Mouse (Mus musculus) lung, embryonic 15.5 days (tissue): Measurements from ENCODE around the gene Trim23. TPM values are rescaled to one million over a fixed set of nuclear protein-coding genes. Genes with fewer than 3 reads are reported as not detected.

Experiments
- ATAC-seq: fragments of 200-750 bp; cut with Nextera tagmentation; 2 replicates; pipeline ENCODE4 v1.8.0; 2017; ENCODE audit warnings: moderate number of reproducible peaks, borderline replicate concordance; ENCODE audit not compliant: low FRiP score, low TSS enrichment; ENCODE audit errors: extremely low read depth
- H3K27ac ChIP-seq: fragments of 300-500 bp; sonication (generic); 2 replicates; pipeline ENCODE4 v1.5.1; 2015; ENCODE audit warnings: moderate library complexity, mild to moderate bottlenecking, inconsistent platforms
- H3K27me3 ChIP-seq: fragments of 300-500 bp; sonication (generic); 2 replicates; pipeline ENCODE4 v1.6.1; 2015; ENCODE audit warnings: inconsistent platforms
- H3K36me3 ChIP-seq: fragments of 300-500 bp; sonication (generic); 2 replicates; pipeline ENCODE4 v1.6.1; 2015; ENCODE audit warnings: inconsistent platforms
- H3K4me1 ChIP-seq: fragments of 300-500 bp; sonication (generic); 2 replicates; pipeline ENCODE4 v1.6.1; 2015; ENCODE audit warnings: inconsistent platforms
- H3K4me2 ChIP-seq: fragments of 300-500 bp; sonication (generic); 2 replicates; pipeline ENCODE4 v1.6.1; 2015; ENCODE audit warnings: inconsistent platforms, mild to moderate bottlenecking, moderate library complexity
- H3K4me3 ChIP-seq: fragments of 300-500 bp; sonication (generic); 2 replicates; pipeline ENCODE4 v1.5.1; 2015; ENCODE audit warnings: mild to moderate bottlenecking, inconsistent platforms
- H3K9ac ChIP-seq: fragments of 300-500 bp; sonication (generic); 2 replicates; pipeline ENCODE4 v1.6.1; 2015; ENCODE audit warnings: inconsistent platforms
- H3K9me3 ChIP-seq: fragments of 300-500 bp; sonication (generic); 2 replicates; pipeline ENCODE4 v1.6.1; 2016; ENCODE audit warnings: inconsistent platforms
- WGBS: fragments of 180-500 bp; shearing (Covaris S2); methylation state at CpG from one replicate; pipeline ENCODE4 v1.1.7; 2015; 5-methylcytosine and 5-hydroxymethylcytosine counted together
- polyA plus RNA-seq: library from polyadenylated mRNA; unstranded; fragments of >200 nt; fragmentation: Nextera tagmentation; extraction: Ambion mirVana; gene quantifications from 2 replicates; pipeline ENCODE4 v1.2.1, GENCODE M21; 2015

The Trim23 gene
- polyA plus RNA-seq: 17.4 and 20.1 TPM in 2 replicates

DNA sequence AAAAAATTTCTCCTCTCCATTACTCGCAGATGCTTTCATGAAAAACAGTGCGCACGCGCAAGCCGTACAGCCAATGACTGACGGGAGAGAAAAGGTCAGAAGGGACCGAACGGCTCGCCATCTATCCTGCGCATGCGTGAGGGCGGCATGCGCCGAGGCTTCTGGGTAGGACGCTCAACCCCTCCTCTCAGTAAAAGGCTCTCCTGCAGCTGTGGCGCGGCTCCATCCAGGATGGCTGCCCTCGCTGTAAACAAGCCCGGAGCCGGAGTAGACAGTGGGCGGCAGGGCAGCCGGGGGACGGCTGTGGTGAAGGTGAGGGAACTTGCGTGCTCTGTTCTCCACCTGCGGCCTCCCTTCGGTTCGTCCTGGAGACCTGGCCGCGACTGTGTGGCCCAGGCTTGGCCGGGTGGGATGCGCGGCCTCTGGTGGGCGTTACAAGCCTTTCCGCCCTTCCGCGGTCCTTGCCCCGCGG lies at the start of gene Trim23:
TSS of gene Trim23 (plus strand) at position 148 of the 472 bp plus-strand sequence.
- ATAC-seq: peak; percentile 99
- Histone ChIP-seq H3K4me3 (peak within 1 kb of the TSS; percentile 98), H3K27ac (peak within 1 kb of the TSS; percentile 82), H3K4me1 (peaks cover 11% of the 10 kb centered on the region), H3K4me2 (peak within 1 kb of the TSS; percentile 71), H3K9me3 (no peaks in the 10 kb centered on the region), H3K27me3 (no peaks in the 10 kb centered on the region), H3K36me3 (peaks cover 10% of the 10 kb centered on the region), H3K9ac (peak within 1 kb of the TSS; percentile 93)
- 0% methylated on average over 38 of the region's 38 CpGs for WGBS

DNA sequence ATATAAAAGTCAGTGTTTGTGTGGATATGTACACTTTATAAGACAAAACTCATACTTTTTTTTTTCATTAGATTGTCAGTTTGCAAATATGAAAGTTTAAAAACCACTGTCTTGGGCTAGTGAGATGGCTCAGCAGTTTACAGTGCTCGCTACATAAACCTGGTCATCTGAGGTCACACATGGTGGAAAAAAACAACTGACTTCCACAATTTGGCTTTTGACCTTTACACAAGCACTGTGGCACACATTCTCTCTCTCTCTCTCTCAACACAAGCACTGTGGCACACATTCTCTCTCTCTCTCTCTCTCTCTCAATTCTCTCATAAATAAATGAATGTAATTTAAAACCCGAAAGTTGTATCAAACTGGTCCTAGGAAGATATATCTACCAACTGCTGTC lies 46.0 kb upstream of the Trim23 start:
- Histone ChIP-seq H3K27ac (no peak overlapping the region), H3K27me3 (no peaks in the 10 kb centered on the region), H3K9me3 (no peaks in the 10 kb centered on the region), H3K4me3 (no peak overlapping the region), H3K36me3 (no peaks in the 10 kb centered on the region), H3K4me2 (no peak overlapping the region), H3K4me1 (no peaks in the 10 kb centered on the region), H3K9ac (no peak overlapping the region)
- 85% methylated on average over 2 of the region's 2 CpGs for WGBS
- no peak for ATAC-seq

DNA sequence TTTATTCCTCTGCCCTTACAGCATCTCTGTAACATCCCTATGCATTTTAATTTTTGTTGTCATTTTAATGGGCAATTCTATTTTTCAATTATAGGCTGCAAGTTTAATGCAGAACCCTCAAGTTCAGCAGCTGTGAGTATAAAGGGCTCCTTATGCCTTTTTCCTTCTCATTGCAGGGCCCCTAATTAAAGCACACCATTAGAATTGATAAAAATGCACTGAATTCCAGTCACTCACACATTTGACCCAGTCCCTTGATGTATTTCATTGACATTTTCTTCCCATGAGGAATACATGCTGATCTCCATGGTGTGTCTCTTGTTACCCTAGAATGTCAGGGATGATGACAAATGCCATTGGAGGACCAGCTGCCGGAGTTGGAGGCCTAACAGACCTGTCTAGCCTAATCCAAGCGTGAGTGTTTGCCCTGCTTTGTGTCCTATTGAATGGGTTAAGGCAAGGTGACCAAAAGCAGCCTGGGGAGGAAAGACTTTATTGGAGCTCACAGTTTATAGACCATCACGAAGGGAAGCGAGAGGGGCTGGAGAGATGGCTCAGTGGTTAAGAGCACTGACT lies 44.0 kb upstream of the Trim23 start:
- Histone ChIP-seq H3K27ac (no peak overlapping the region), H3K4me3 (no peak overlapping the region), H3K36me3 (no peaks in the 10 kb centered on the region), H3K4me1 (no peaks in the 10 kb centered on the region), H3K9me3 (no peaks in the 10 kb centered on the region), H3K9ac (no peak overlapping the region), H3K4me2 (no peak overlapping the region), H3K27me3 (no peaks in the 10 kb centered on the region)
- 80% methylated on average over 4 of the region's 4 CpGs for WGBS
- ATAC-seq: no peak

DNA sequence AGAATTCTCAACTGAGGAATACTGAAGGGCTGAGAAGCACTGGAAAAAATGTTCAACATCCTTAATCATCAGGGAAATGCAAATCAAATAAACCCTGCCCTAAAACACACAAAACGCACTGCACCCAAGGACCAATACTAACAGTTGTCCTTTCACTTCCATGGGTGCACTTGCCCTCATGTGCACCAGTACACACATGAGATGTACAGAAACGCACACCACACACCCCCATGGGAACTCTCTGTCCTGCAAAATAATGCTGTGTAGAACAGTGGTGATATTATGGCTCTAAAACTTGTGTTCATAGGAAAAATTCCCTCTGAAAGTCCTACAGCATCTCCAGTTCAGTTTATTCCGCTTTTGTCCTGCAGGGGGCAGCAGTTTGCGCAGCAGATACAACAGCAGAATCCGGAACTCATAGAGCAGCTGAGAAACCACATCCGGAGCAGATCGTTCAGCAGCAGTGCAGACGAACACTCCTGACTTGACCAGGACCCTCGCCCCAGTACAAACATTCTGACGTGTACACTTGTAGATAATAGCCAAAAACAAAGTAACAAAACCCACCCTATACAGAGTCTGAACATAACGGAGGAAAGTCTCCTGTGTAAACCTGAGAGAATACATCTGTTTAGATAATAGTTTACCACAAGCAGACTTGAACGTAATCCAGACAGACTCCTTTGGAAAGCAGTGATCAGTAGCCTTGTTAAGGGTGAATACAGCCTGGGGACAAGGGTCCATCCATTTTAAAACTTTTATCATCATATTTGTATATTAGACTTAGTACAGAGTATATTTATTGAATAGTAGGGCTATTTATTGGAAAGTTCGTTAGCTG lies 39.0 kb upstream of the Trim23 start:
- Histone ChIP-seq H3K4me3 (no peak overlapping the region), H3K27me3 (no peaks in the 10 kb centered on the region), H3K9ac (no peak overlapping the region), H3K36me3 (peaks cover 33% of the 10 kb centered on the region), H3K9me3 (no peaks in the 10 kb centered on the region), H3K4me2 (peak overlapping the region; percentile 23; the same call in 1 of the 2 replicates), H3K4me1 (no peaks in the 10 kb centered on the region), H3K27ac (no peak overlapping the region)
- 33% methylated on average over 13 of the region's 13 CpGs for WGBS
- ATAC-seq: no peak

DNA sequence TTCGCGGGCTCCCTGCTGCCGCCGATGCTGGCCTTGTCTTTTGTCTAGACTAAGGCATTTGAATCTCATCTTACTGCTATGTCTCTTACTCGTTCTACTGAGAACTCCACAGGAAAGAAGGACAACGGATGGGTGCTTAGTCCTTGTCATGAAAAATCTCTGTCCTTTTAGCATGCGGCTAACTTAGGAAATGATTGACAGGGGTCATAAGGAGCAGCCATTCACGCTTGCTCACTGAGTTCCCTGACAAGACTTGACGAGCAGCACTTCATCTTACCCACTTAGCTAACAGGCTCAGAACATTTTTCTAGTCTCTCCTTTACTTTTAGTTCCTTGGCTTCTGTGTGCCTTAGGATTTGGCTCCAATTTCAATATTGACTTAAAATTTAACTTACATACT lies 33.7 kb upstream of the Trim23 start:
- H3K4me1 ChIP-seq: no peaks in the 10 kb centered on the region
- H3K27ac ChIP-seq: no peak overlapping the region
- H3K9me3 ChIP-seq: no peaks in the 10 kb centered on the region
- ATAC-seq: no peak
- H3K9ac ChIP-seq: no peak overlapping the region
- no peaks in the 10 kb centered on the region for H3K27me3 ChIP-seq
- no peak overlapping the region for H3K4me3 ChIP-seq
- H3K4me2 ChIP-seq: no peak overlapping the region
- WGBS: 74% methylated on average over 9 of the region's 9 CpGs
- H3K36me3 ChIP-seq: peaks cover 75% of the 10 kb centered on the region

DNA sequence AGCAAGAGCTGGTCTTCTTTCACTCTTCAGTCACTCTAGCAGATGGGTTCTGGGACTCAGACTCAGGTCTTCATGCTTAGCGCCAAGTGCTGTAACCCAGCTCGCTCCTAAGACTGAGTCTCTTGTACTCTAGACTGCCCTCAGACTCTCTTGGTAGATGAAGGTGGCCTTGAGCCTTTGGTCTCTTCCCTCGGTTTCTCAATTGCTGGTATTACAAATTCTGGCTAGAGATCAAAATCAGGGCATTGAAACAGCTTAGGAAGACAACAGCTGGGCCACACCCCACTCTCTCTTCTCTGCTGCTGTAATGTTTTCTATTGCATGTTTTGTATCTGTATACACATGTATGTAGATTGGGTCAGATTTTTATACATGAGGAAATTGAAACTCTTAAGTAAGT lies 33.0 kb upstream of the Trim23 start:
- Histone ChIP-seq H3K4me1 (no peaks in the 10 kb centered on the region), H3K4me2 (no peak overlapping the region), H3K4me3 (no peak overlapping the region), H3K9me3 (no peaks in the 10 kb centered on the region), H3K36me3 (peaks cover 74% of the 10 kb centered on the region), H3K27me3 (no peaks in the 10 kb centered on the region), H3K27ac (no peak overlapping the region), H3K9ac (no peak overlapping the region)
- WGBS: 92% methylated on average over 3 of the region's 3 CpGs
- no peak for ATAC-seq

DNA sequence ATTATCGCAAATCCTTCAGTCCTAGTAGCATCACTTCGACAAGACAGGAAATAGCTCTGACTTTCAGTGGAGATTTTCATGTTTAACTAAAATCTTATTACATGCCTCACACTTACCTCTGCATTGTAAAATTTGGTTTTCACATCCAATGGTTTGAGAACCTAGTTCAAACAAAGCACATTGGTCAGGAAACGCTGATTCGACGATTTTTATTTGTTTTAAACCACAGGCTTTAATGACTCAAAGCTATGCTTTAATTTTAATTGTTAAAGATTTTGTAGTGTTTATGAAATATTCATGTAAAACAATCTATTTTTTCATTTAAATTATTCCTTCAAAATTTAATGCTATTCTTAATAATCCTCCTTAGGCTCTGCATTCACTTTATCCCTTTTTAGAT lies 24.4 kb upstream of the Trim23 start:
- H3K4me1 ChIP-seq: no peaks in the 10 kb centered on the region
- H3K36me3 ChIP-seq: peaks cover 18% of the 10 kb centered on the region
- no peaks in the 10 kb centered on the region for H3K27me3 ChIP-seq
- ATAC-seq: no peak
- no peak overlapping the region for H3K27ac ChIP-seq
- H3K9me3 ChIP-seq: no peaks in the 10 kb centered on the region
- no peak overlapping the region for H3K9ac ChIP-seq
- 94% methylated on average over 5 of the region's 5 CpGs for WGBS
- no peak overlapping the region for H3K4me2 ChIP-seq
- H3K4me3 ChIP-seq: no peak overlapping the region

DNA sequence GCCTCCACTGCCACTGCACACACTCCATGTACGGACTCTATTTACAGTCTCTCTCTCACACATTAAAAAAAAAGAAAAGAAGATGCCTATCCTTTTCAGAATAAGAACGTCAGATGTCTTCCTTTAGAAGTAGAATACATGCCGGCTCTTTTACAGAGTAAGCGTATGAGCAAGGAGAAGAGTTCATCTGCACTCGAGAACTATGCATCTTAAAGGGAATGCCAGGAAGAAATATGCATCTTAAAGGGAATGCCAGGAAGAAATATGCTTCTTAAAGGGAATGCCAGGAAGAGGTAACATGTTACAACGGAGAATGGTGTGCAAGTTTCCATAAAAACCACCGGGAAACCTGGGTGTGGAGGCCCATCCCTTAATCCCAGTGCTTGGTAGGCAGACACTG lies 23.5 kb upstream of the Trim23 start:
- Histone ChIP-seq H3K27me3 (no peaks in the 10 kb centered on the region), H3K4me1 (no peaks in the 10 kb centered on the region), H3K4me3 (no peak overlapping the region), H3K36me3 (peaks cover 23% of the 10 kb centered on the region), H3K4me2 (no peak overlapping the region), H3K27ac (no peak overlapping the region), H3K9me3 (no peaks in the 10 kb centered on the region), H3K9ac (no peak overlapping the region)
- no peak for ATAC-seq
- WGBS: 84% methylated on average over 7 of the region's 7 CpGs

DNA sequence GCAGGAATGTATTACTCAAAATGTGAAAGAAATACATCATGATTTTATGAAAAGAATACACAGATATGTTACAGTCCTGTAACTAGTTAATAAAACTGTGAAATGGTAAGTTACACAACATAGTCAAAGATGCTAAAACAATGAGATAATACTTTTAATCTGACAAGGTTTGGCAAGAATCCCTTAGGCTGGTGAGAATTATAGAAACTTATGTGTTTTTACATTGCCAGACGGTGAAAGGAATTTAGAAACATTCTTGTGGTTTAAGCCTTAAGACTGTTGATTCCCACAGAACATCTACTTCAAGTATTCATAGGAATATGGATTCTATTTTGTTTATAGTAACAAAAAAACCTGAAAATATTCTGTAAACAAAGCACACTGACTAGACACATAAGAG lies 22.9 kb upstream of the Trim23 start:
- H3K27ac ChIP-seq: no peak overlapping the region
- H3K4me1 ChIP-seq: no peaks in the 10 kb centered on the region
- H3K27me3 ChIP-seq: no peaks in the 10 kb centered on the region
- no peaks in the 10 kb centered on the region for H3K9me3 ChIP-seq
- no peak overlapping the region for H3K4me3 ChIP-seq
- H3K36me3 ChIP-seq: peaks cover 27% of the 10 kb centered on the region
- H3K4me2 ChIP-seq: no peak overlapping the region
- ATAC-seq: no peak
- WGBS: 63% methylated on average over 1 of the region's 1 CpGs
- H3K9ac ChIP-seq: no peak overlapping the region

DNA sequence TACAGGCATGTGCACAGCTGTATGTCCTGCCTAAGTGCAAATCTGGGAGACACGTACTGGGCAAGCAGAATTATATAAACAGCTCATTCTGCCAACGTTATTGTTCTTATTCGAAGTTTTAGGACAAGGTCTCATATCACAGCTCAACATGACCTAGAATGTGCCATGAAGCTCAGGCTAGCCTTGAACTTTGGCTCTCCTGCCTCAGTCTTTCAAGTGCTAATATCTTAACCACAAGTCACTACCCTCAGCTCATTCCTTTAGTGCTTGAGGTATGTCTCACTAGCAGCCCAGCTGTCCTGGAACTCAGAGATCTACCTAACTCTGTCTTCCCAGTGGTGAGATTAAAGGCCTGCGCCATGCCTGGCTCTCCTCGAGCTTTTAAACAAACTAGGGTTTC lies 6.9 kb upstream of the Trim23 start:
- Histone ChIP-seq H3K9me3 (no peaks in the 10 kb centered on the region), H3K27me3 (no peaks in the 10 kb centered on the region), H3K9ac (no peak overlapping the region), H3K36me3 (peaks cover 15% of the 10 kb centered on the region), H3K4me2 (no peak overlapping the region), H3K4me3 (no peak overlapping the region), H3K27ac (no peak overlapping the region), H3K4me1 (peaks cover 3% of the 10 kb centered on the region; the same call in 1 of the 2 replicates)
- no peak for ATAC-seq
- WGBS: 76% methylated on average over 5 of the region's 5 CpGs

DNA sequence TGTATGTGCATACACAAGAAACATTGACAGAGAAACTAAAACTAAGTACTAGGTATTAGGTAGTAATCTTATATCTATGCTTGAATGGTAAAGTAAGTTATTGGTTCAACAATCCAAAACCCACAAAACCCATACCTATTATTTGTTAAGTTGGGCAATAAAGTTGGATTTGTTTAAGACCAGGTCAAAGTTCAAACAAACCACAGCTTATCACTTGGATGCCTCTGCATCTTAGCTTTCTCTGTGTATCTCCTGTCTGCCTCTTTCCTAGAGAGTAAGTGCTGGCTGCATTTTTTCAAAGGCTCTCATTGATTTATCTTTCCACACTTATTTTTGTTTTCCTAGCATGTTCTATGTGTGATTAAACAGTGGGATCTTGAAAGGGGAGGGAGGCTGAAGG lies 6.1 kb upstream of the Trim23 start:
- Histone ChIP-seq H3K4me3 (no peak overlapping the region), H3K27ac (no peak overlapping the region), H3K4me2 (no peak overlapping the region), H3K4me1 (peaks cover 7% of the 10 kb centered on the region), H3K9ac (no peak overlapping the region), H3K27me3 (no peaks in the 10 kb centered on the region), H3K36me3 (peaks cover 12% of the 10 kb centered on the region), H3K9me3 (no peaks in the 10 kb centered on the region)
- no peak for ATAC-seq

DNA sequence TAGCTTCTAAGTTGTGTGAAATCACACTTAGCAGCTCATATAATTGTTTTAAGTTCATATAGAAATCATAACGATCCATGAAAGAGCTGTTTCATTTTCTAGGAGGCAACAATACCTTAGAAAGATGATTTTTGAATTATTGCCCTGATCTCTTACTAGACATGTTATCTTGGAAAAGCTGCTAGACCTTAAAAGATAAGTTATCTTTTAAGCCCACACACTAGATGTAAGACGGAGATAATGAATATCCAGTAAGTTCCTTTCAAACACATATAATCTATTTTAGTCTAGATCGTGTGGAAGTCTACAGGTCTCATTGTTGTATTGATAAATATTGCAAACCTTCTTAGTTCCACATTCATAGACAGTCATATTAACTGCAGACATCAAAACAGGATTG lies 1.7 kb upstream of the Trim23 start:
- Histone ChIP-seq H3K36me3 (peaks cover 6% of the 10 kb centered on the region; the same call in 1 of the 2 replicates), H3K27me3 (no peaks in the 10 kb centered on the region), H3K4me3 (peak overlapping the region; percentile 98), H3K9ac (peak overlapping the region; percentile 34; the same call in 1 of the 2 replicates), H3K9me3 (no peaks in the 10 kb centered on the region), H3K4me1 (peaks cover 11% of the 10 kb centered on the region), H3K4me2 (peak overlapping the region; percentile 71), H3K27ac (no peak overlapping the region)
- ATAC-seq: no peak
- 45% methylated on average over 3 of the region's 3 CpGs for WGBS
